Comparison of ENCODE assay signal across 20 mouse cellular contexts in the genomic region with DNA sequence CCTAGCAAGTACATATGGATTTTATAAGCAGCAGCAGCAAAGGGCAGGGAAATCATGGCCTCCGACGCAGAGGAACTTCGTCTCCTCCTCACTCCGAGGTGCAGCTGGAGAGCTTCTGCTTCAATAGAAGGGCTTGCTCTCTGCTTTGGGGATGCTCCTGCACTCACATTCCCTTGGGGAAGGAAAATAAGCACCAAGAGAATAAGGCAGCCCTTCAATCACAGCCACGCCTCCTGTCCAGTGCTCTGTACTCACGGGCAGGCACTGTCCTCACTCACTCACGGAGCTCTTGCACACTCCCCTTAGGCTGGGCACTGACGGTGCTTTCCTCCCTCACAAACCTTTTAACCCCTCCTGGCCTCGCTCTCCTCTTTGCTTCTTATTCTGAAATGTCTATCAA.
DNase-seq lines count a peak whose midpoint lies in the region; ATAC-seq lines count a peak whose summit lies in the region.
"Had no signal": no experiment of that assay in that cellular context is flagged by ENCODE, and none has a peak within 500 bp of the region (broad histone marks: within the 10 kb centered on the region; RNA-seq: fewer than 3 reads in every experiment).

No protein-coding gene starts in this region.

- H3K27me3 ChIP-seq in hindbrain, embryonic 11.5 days (ENCODE audit: control insufficient read depth, insufficient read depth, low read length) = no peaks in the 10 kb centered on the region
- no peaks in the 10 kb centered on the region for H3K27me3 ChIP-seq in hindbrain, embryonic 16.5 days (replicated peaks; ENCODE audit: control insufficient read depth, insufficient read depth, low read length)
- no peaks in the 10 kb centered on the region for H3K27me3 ChIP-seq in midbrain, embryonic 10.5 days (ENCODE audit: low read depth, poor library complexity, severe bottlenecking)
- H3K27me3 ChIP-seq in midbrain, embryonic 13.5 days = no peaks in the 10 kb centered on the region
- H3K27me3 ChIP-seq in limb, embryonic 10.5 days (ENCODE audit: low read depth, poor library complexity, severe bottlenecking) = no peaks in the 10 kb centered on the region
- H3K27me3 ChIP-seq: hindbrain, embryonic 15.5 days; liver, embryonic 12.5 days; neural tube, embryonic 15.5 days had no signal

- H3K4me2 ChIP-seq in hindbrain, embryonic 11.5 days (replicated peaks; ENCODE audit: low read depth, low read length) = no peak overlapping the region
- no peak overlapping the region for H3K4me2 ChIP-seq in hindbrain, embryonic 16.5 days (ENCODE audit: low read length)
- H3K4me2 ChIP-seq in midbrain, embryonic 13.5 days (replicated peaks) = no peak overlapping the region
- H3K4me2 ChIP-seq: hindbrain, embryonic 15.5 days; liver, embryonic 12.5 days; neural tube, embryonic 15.5 days had no signal

- peaks cover 2% of the 10 kb centered on the region; the same call in 1 of the 2 replicates for H3K4me1 ChIP-seq in hindbrain, embryonic 11.5 days (replicated peaks; ENCODE audit: control insufficient read depth, insufficient read depth, low read length)
- H3K4me1 ChIP-seq in hindbrain, embryonic 16.5 days (ENCODE audit: control insufficient read depth, insufficient read depth, low read depth, low read length) = peaks cover 2% of the 10 kb centered on the region; the same call in 1 of the 2 replicates
- H3K4me1 ChIP-seq in midbrain, embryonic 10.5 days = peaks cover 24% of the 10 kb centered on the region
- H3K4me1 ChIP-seq in midbrain, embryonic 13.5 days (replicated peaks) = peaks cover 20% of the 10 kb centered on the region
- peaks cover 19% of the 10 kb centered on the region for H3K4me1 ChIP-seq in limb, embryonic 10.5 days
- H3K4me1 ChIP-seq: liver, embryonic 12.5 days; neural tube, embryonic 15.5 days had no signal

- H3K9me3 ChIP-seq in hindbrain, embryonic 11.5 days (ENCODE audit: control insufficient read depth, low read length) = no peaks in the 10 kb centered on the region
- H3K9me3 ChIP-seq in hindbrain, embryonic 16.5 days (ENCODE audit: control insufficient read depth, low read length) = no peaks in the 10 kb centered on the region
- H3K9me3 ChIP-seq in midbrain, embryonic 10.5 days (replicated peaks) = no peaks in the 10 kb centered on the region
- no peaks in the 10 kb centered on the region for H3K9me3 ChIP-seq in midbrain, embryonic 13.5 days
- H3K9me3 ChIP-seq in limb, embryonic 10.5 days (replicated peaks) = no peaks in the 10 kb centered on the region
- H3K9me3 ChIP-seq: hindbrain, embryonic 15.5 days; liver, embryonic 12.5 days; neural tube, embryonic 15.5 days had no signal

- WGBS in hindbrain, embryonic 11.5 days = 42% methylated on average over 9 of the region's 9 CpGs
- 40% methylated on average over 9 of the region's 9 CpGs for WGBS in hindbrain, embryonic 16.5 days
- WGBS in midbrain, embryonic 10.5 days = 70% methylated on average over 9 of the region's 9 CpGs
- 54% methylated on average over 9 of the region's 9 CpGs for WGBS in midbrain, embryonic 13.5 days
- 59% methylated on average over 9 of the region's 9 CpGs for WGBS in limb, embryonic 10.5 days

- H3K27ac ChIP-seq in hindbrain, embryonic 11.5 days (ENCODE audit: low read depth, low read length) = peak overlapping the region; percentile 54; the same call in 1 of the 2 replicates
- H3K27ac ChIP-seq in hindbrain, embryonic 16.5 days (ENCODE audit: low read depth, low read length) = no peak overlapping the region
- peak overlapping the region; percentile 49 for H3K27ac ChIP-seq in midbrain, embryonic 10.5 days (replicated peaks)
- H3K27ac ChIP-seq in midbrain, embryonic 13.5 days = no peak overlapping the region
- H3K27ac ChIP-seq in limb, embryonic 10.5 days = peak overlapping the region; percentile 68
- H3K27ac ChIP-seq: heart, adult 2 months; hindbrain, embryonic 15.5 days; liver, embryonic 12.5 days; neural tube, embryonic 15.5 days had no signal

- DNase-seq in hindbrain, embryonic 11.5 days (ENCODE audit: low spot score) = peak; percentile 27
- DNase-seq in midbrain, embryonic 10.5 days (ENCODE audit: low spot score) = no peak
- DNase-seq in limb, embryonic 10.5 days (ENCODE audit: low spot score) = no peak
- DNase-seq in ovary, postnatal 14 days (ENCODE audit: low spot score) = no peak
- DNase-seq: adrenal gland, postnatal 10 days; B cell, adult 2 months; cerebellum, adult 11-12 months; cerebellum, postnatal 36 days; gastrocnemius, postnatal 10 days; heart, adult 2 months; kidney, adult 18-20 months; kidney, postnatal 14 days; midbrain, embryonic 14.5 days had no signal

- H3K4me3 ChIP-seq in hindbrain, embryonic 11.5 days (ENCODE audit: low read depth, low read length) = no peak overlapping the region
- H3K4me3 ChIP-seq in hindbrain, embryonic 16.5 days (ENCODE audit: low read length) = no peak overlapping the region
- no peak overlapping the region for H3K4me3 ChIP-seq in midbrain, embryonic 10.5 days
- H3K4me3 ChIP-seq in midbrain, embryonic 13.5 days (replicated peaks) = no peak overlapping the region
- no peak overlapping the region for H3K4me3 ChIP-seq in limb, embryonic 10.5 days
- H3K4me3 ChIP-seq: heart, adult 2 months; hindbrain, embryonic 15.5 days; liver, embryonic 12.5 days; myocyte; neural tube, embryonic 15.5 days had no signal

- no peak for ATAC-seq in hindbrain, embryonic 11.5 days (ENCODE audit: low FRiP score)
- no peak for ATAC-seq in hindbrain, embryonic 16.5 days
- ATAC-seq in midbrain, embryonic 13.5 days = no peak
- no peak for ATAC-seq in erythroblast, adult 5-6 weeks (replicated peaks; ENCODE audit: low FRiP score, poor library complexity, severe bottlenecking)
- ATAC-seq: liver, embryonic 12.5 days had no signal

- H3K36me3 ChIP-seq in hindbrain, embryonic 11.5 days (ENCODE audit: control insufficient read depth, insufficient read depth, low read length) = no peaks in the 10 kb centered on the region
- no peaks in the 10 kb centered on the region for H3K36me3 ChIP-seq in hindbrain, embryonic 16.5 days (ENCODE audit: control insufficient read depth, insufficient read depth, low read length)
- H3K36me3 ChIP-seq in midbrain, embryonic 10.5 days = no peaks in the 10 kb centered on the region
- no peaks in the 10 kb centered on the region for H3K36me3 ChIP-seq in midbrain, embryonic 13.5 days
- H3K36me3 ChIP-seq in limb, embryonic 10.5 days = peaks cover 31% of the 10 kb centered on the region
- H3K36me3 ChIP-seq: hindbrain, embryonic 15.5 days; neural tube, embryonic 15.5 days had no signal

- no peak overlapping the region for H3K9ac ChIP-seq in hindbrain, embryonic 11.5 days (ENCODE audit: low read depth, low read length)
- H3K9ac ChIP-seq in hindbrain, embryonic 16.5 days (ENCODE audit: low read depth, low read length) = no peak overlapping the region
- H3K9ac ChIP-seq in midbrain, embryonic 13.5 days (replicated peaks) = no peak overlapping the region
- H3K9ac ChIP-seq: hindbrain, embryonic 15.5 days; liver, embryonic 12.5 days; neural tube, embryonic 15.5 days had no signal

Comparison
In these comparisons a context has a peak if more than half of its experiments do, and no peak if none do; other contexts are left out.
1. H3K27ac ChIP-seq: peak in hindbrain, embryonic 11.5 days (single experiment), midbrain, embryonic 10.5 days (single experiment) and limb, embryonic 10.5 days (single experiment); none in hindbrain, embryonic 16.5 days (single experiment) and midbrain, embryonic 13.5 days (single experiment).